Mouse (Mus musculus): ENCODE results near the gene Tprg. TPM values are rescaled to one million over a fixed set of nuclear protein-coding genes. Genes with fewer than 3 reads are reported as not detected.

Gene Tprg
- polyA plus RNA-seq, 1 experiment from 2014 or later: not detected

- 71% methylated on average over 3 of the region's 3 CpGs for WGBS
- Histone ChIP-seq H3K9ac (replicated peaks) (no peak overlapping the region), H3K4me3 (replicated peaks) (no peak overlapping the region), H3K36me3 (no peaks in the 10 kb centered on the region), H3K4me2 (replicated peaks) (no peak overlapping the region), H3K9me3 (no peaks in the 10 kb centered on the region), H3K27me3 (no peaks in the 10 kb centered on the region), H3K4me1 (replicated peaks) (peaks cover 9% of the 10 kb centered on the region; the same call in 1 of the 2 replicates), H3K27ac (no peak overlapping the region)
- no peak for ATAC-seq
Measured at GRCm38 (mm10) chr16:25411307-25411706, 124.7 kb downstream of the Tprg start.

- no peaks in the 10 kb centered on the region for H3K9me3 ChIP-seq
- no peak overlapping the region for H3K4me3 ChIP-seq (replicated peaks)
- no peaks in the 10 kb centered on the region for H3K4me1 ChIP-seq (replicated peaks)
- no peak overlapping the region for H3K27ac ChIP-seq
- 89% methylated on average over 1 of the region's 1 CpGs for WGBS
- H3K36me3 ChIP-seq: no peaks in the 10 kb centered on the region
- no peak for ATAC-seq
- no peak overlapping the region for H3K4me2 ChIP-seq (replicated peaks)
- no peaks in the 10 kb centered on the region for H3K27me3 ChIP-seq
- no peak overlapping the region for H3K9ac ChIP-seq (replicated peaks)
Measured at GRCm38 (mm10) chr16:25413885-25414284, 127.3 kb downstream of the Tprg start.

- no peak overlapping the region for H3K27ac ChIP-seq
- H3K27me3 ChIP-seq: no peaks in the 10 kb centered on the region
- H3K4me1 ChIP-seq (replicated peaks): no peaks in the 10 kb centered on the region
- no peak overlapping the region for H3K4me2 ChIP-seq (replicated peaks)
- no peak overlapping the region for H3K4me3 ChIP-seq (replicated peaks)
- no peaks in the 10 kb centered on the region for H3K9me3 ChIP-seq
- ATAC-seq: no peak
- H3K9ac ChIP-seq (replicated peaks): no peak overlapping the region
- H3K36me3 ChIP-seq: no peaks in the 10 kb centered on the region
Measured at GRCm38 (mm10) chr16:25415186-25415585, 128.6 kb downstream of the Tprg start.

- no peaks in the 10 kb centered on the region for H3K27me3 ChIP-seq
- H3K9ac ChIP-seq (replicated peaks): no peak overlapping the region
- no peaks in the 10 kb centered on the region for H3K36me3 ChIP-seq
- no peak overlapping the region for H3K4me3 ChIP-seq (replicated peaks)
- no peak overlapping the region for H3K27ac ChIP-seq
- 58% methylated on average over 11 of the region's 11 CpGs for WGBS
- peak; percentile 43; the same call in 1 of the 2 replicates for ATAC-seq
- no peaks in the 10 kb centered on the region for H3K4me1 ChIP-seq (replicated peaks)
- no peak overlapping the region for H3K4me2 ChIP-seq (replicated peaks)
- no peaks in the 10 kb centered on the region for H3K9me3 ChIP-seq
Measured at GRCm38 (mm10) chr16:25417875-25418630, 131.4 kb downstream of the Tprg start.

- peaks cover 3% of the 10 kb centered on the region; the same call in 1 of the 2 replicates for H3K27me3 ChIP-seq
- no peaks in the 10 kb centered on the region for H3K36me3 ChIP-seq
- no peak overlapping the region for H3K27ac ChIP-seq
- H3K9ac ChIP-seq (replicated peaks): no peak overlapping the region
- no peak overlapping the region for H3K4me2 ChIP-seq (replicated peaks)
- no peak overlapping the region for H3K4me3 ChIP-seq (replicated peaks)
- ATAC-seq: no peak
- WGBS: 44% methylated on average over 4 of the region's 4 CpGs
- H3K9me3 ChIP-seq: no peaks in the 10 kb centered on the region
- H3K4me1 ChIP-seq (replicated peaks): peaks cover 3% of the 10 kb centered on the region; the same call in 1 of the 2 replicates
Measured at GRCm38 (mm10) chr16:25422997-25423396, 136.4 kb downstream of the Tprg start.

GRCm38 (mm10) chr16:25424001-25424400 is 137.4 kb downstream of the Tprg start:
- no peak overlapping the region for H3K9ac ChIP-seq (replicated peaks)
- 91% methylated on average over 4 of the region's 4 CpGs for WGBS

GRCm38 (mm10) chr16:25424915-25425314 is 138.3 kb downstream of the Tprg start:
- Histone ChIP-seq H3K4me1 (replicated peaks) (peaks cover 3% of the 10 kb centered on the region; the same call in 1 of the 2 replicates), H3K27me3 (peaks cover 3% of the 10 kb centered on the region; the same call in 1 of the 2 replicates), H3K36me3 (no peaks in the 10 kb centered on the region), H3K9me3 (no peaks in the 10 kb centered on the region), H3K4me3 (replicated peaks) (no peak overlapping the region), H3K4me2 (replicated peaks) (no peak overlapping the region), H3K27ac (no peak overlapping the region), H3K9ac (replicated peaks) (no peak overlapping the region)
- no peak for ATAC-seq
- 38% methylated on average over 9 of the region's 9 CpGs for WGBS

More at GRCm38 (mm10) chr16:25424001-25424400, 137.4 kb downstream of the Tprg start:
- no peak for ATAC-seq
- Histone ChIP-seq H3K4me2 (replicated peaks) (no peak overlapping the region), H3K9me3 (no peaks in the 10 kb centered on the region), H3K4me3 (replicated peaks) (no peak overlapping the region), H3K27ac (no peak overlapping the region), H3K36me3 (no peaks in the 10 kb centered on the region), H3K4me1 (replicated peaks) (peaks cover 3% of the 10 kb centered on the region; the same call in 1 of the 2 replicates), H3K27me3 (peaks cover 3% of the 10 kb centered on the region; the same call in 1 of the 2 replicates)

GRCm38 (mm10) chr16:25425376-25425775 is 138.8 kb downstream of the Tprg start:
- Histone ChIP-seq H3K36me3 (no peaks in the 10 kb centered on the region), H3K9ac (replicated peaks) (no peak overlapping the region), H3K27ac (no peak overlapping the region), H3K4me2 (replicated peaks) (no peak overlapping the region), H3K4me1 (replicated peaks) (peaks cover 3% of the 10 kb centered on the region; the same call in 1 of the 2 replicates), H3K4me3 (replicated peaks) (no peak overlapping the region), H3K27me3 (peaks cover 3% of the 10 kb centered on the region; the same call in 1 of the 2 replicates), H3K9me3 (no peaks in the 10 kb centered on the region)
- WGBS: 74% methylated on average over 1 of the region's 1 CpGs
- no peak for ATAC-seq

GRCm38 (mm10) chr16:25426261-25426660 is 139.6 kb downstream of the Tprg start:
- Histone ChIP-seq H3K4me3 (replicated peaks) (no peak overlapping the region), H3K9ac (replicated peaks) (no peak overlapping the region), H3K36me3 (no peaks in the 10 kb centered on the region), H3K27ac (no peak overlapping the region), H3K4me1 (replicated peaks) (peaks cover 3% of the 10 kb centered on the region; the same call in 1 of the 2 replicates), H3K4me2 (replicated peaks) (no peak overlapping the region), H3K9me3 (no peaks in the 10 kb centered on the region), H3K27me3 (peaks cover 3% of the 10 kb centered on the region; the same call in 1 of the 2 replicates)
- 46% methylated on average over 3 of the region's 3 CpGs for WGBS
- ATAC-seq: no peak

GRCm38 (mm10) chr16:25440039-25440438 is 153.4 kb downstream of the Tprg start:
- ATAC-seq: no peak
- H3K9ac ChIP-seq (replicated peaks): no peak overlapping the region
- no peak overlapping the region for H3K4me3 ChIP-seq (replicated peaks)
- H3K36me3 ChIP-seq: no peaks in the 10 kb centered on the region
- H3K4me1 ChIP-seq (replicated peaks): no peaks in the 10 kb centered on the region
- H3K9me3 ChIP-seq: no peaks in the 10 kb centered on the region
- 84% methylated on average over 2 of the region's 2 CpGs for WGBS
- no peak overlapping the region for H3K4me2 ChIP-seq (replicated peaks)
- no peaks in the 10 kb centered on the region for H3K27me3 ChIP-seq
- H3K27ac ChIP-seq: no peak overlapping the region

GRCm38 (mm10) chr16:25445580-25445979 is 159.0 kb downstream of the Tprg start:
- ATAC-seq: no peak
- H3K27ac ChIP-seq: no peak overlapping the region
- WGBS: 65% methylated on average over 7 of the region's 7 CpGs

GRCm38 (mm10) chr16:25451511-25451910 is 164.9 kb downstream of the Tprg start:
- peaks cover 14% of the 10 kb centered on the region for H3K4me1 ChIP-seq (replicated peaks)
- no peaks in the 10 kb centered on the region for H3K36me3 ChIP-seq
- no peak overlapping the region for H3K9ac ChIP-seq (replicated peaks)
- H3K9me3 ChIP-seq: no peaks in the 10 kb centered on the region
- no peak overlapping the region for H3K27ac ChIP-seq
- no peak overlapping the region for H3K4me3 ChIP-seq (replicated peaks)
- WGBS: 80% methylated on average over 3 of the region's 3 CpGs
- no peak overlapping the region for H3K4me2 ChIP-seq (replicated peaks)
- no peaks in the 10 kb centered on the region for H3K27me3 ChIP-seq
- no peak for ATAC-seq

More at GRCm38 (mm10) chr16:25445580-25445979, 159.0 kb downstream of the Tprg start:
- Histone ChIP-seq H3K9me3 (no peaks in the 10 kb centered on the region), H3K4me2 (replicated peaks) (no peak overlapping the region), H3K9ac (replicated peaks) (no peak overlapping the region), H3K27me3 (no peaks in the 10 kb centered on the region), H3K4me1 (replicated peaks) (peaks cover 14% of the 10 kb centered on the region), H3K36me3 (no peaks in the 10 kb centered on the region), H3K4me3 (replicated peaks) (no peak overlapping the region)
